Mouse (Mus musculus) regulatory T cell (primary cell): ENCODE results near the gene Qk.

Experiments used
- in situ Hi-C: fragments of 300-600 bp; cut with MboI, MseI; formaldehyde crosslinking; loops from one replicate; pipeline ENCODE4 v1.15.1; 2025; ENCODE audit warnings: high pct_unique_total_duplicates

Gene Qk

DNA sequence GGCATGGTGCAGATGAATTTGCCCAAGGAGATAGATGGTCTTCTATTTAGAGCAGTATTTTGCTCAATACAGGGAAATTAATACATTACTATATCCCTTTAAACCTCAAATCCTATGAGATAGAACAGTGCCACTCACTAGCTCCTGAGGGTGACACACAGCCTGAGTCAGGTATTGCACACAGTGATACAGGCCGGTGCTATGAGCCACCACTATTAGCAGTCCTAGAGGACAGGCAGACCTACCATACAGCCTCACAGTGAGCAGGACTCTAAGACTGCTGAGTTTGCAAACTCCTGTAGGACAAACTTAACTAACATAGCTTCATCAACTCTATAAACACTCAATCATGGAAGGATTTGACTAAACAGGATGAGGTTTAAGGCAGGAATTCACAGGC lies 51.2 kb downstream of the Qk start:
- in situ Hi-C loops, result no loop called here

- in situ Hi-C loops, result no loop called here
Observed at GRCm38 (mm10) chr17:10266207-10266606, 53.4 kb downstream of the Qk start.

GRCm38 (mm10) chr17:10251252-10251958 lies 68.2 kb downstream of the Qk start:
- in situ Hi-C loops, result no loop called here

DNA sequence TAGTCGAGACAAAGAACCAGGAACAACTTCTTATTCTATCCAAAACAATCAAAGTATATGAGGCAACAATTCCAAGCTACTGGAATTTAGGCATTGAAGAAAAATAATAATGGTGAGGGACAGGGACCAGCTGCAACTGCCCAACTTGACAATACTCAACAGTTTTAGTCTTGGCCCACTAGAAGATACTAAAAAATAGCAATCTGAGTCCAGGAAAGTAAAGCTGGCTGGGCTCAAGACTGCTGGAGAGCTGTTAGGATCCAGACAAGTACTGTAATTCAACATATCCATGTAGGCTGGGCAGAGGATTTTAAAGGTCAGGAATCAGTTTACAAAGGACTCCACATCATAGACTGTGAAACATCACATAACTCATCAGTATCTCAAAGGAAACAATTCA lies 79.6 kb downstream of the Qk start:
- in situ Hi-C loops, result no loop called here

- in situ Hi-C loops, result no loop called here
Observed at GRCm38 (mm10) chr17:10236595-10236994, 83.1 kb downstream of the Qk start.

DNA sequence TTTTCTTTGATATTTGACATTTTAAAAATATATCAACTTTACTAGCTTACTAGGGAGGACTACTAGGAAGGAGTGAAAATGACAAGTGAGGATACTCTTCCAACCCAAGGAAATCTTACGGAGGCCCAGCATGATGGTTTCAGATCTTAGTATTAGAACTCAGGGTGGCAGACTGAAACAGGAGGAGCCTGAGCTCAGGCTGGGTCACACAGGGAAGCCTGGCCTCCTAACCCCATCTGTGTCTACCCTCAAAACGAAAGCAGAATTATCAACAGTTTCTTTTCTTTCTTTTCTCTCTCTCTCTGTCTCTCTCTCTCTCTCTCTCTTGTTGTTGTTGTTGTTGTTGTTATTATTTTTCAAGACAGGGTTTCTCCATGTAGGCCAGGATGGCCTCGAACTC lies 87.2 kb downstream of the Qk start:
- in situ Hi-C loops, result no loop called here

DNA sequence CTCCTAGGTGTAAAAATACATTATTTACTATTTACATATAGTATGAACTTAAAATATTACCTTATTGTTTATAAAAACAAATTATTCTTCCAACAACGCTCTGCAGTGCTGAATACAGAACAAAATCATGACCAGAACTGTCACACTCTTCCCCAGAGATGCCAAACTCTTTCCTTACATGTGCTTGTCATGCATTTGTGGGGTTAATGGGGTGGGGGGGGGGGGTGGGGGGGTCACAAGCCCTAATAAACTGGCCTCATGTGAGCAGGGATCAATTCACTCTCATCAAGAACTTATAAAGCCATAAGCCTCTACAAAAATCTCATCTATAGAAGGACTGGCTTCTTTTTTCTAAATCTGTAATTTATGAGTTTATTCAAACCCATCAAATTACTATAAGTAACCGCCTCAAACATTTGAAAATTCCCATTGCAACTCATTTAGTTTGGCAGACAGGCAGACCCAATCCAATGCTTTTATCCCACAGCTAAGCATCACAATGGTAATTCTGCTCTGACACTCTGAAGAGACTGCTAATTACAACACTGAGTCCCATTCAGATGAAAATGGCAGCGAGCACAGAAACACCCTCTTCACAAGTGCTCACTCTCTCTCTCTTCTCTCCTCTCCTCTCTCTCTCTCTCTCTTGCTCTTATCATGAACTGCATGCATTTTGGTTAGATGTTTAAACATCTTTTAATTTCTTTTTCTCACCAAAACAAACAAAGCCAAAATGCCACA lies 91.7 kb downstream of the Qk start:
- in situ Hi-C loops, result no loop called here

DNA sequence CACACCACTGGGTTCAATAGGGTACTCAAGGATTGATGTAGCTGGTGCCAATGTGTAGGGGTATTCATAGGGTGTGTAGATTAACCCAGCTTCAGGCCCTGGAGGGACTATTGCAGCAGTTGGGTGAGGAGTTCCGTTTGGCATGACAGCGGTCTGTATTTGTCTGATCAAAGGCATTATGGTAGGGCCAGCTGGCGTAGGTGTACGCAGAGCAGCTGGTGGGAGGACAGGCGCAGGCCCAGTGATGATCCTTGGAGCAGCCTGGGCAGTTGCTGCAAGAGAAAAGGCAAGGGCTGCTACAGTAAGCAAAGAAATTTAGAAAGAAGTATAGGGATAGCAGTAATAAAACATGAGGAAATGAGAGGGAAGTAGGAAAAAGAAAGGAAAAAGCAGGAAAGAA lies 103.5 kb downstream of the Qk start:
- in situ Hi-C loops, result no loop called here

DNA sequence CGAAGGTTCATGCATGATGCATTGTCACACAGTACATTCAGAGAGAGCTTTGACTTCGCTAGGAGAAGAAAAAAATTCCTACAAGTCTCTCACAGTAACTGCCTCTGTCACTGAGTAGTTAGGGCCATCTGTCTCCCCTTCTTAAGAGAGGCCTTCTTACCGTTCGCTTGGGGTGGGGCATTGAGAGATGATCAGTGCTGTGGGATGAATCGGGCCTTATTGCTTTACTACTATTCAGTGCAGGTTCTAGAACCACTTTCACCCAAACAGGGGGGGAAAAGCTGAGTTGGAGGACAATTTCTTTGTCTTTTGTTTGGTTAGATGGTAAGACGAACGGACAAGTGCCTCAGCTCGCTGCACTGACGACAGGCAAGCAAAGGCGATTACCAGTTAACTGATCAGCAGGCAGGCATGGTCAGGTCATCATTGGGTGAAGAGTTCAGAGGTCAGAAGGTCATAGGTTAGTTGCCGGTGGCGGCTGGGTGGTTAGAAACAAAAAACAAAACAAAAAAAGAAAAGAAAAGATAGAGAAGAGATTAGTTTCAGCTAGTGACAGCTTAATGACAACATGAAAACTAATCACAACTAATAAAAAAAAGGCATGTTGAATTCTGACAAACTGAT lies 110.4 kb downstream of the Qk start:
- in situ Hi-C loops, result loop anchor here (10.0 kb wide), 1 partner anchor 106 kb away; the partner anchor contains the start of gene Qk

DNA sequence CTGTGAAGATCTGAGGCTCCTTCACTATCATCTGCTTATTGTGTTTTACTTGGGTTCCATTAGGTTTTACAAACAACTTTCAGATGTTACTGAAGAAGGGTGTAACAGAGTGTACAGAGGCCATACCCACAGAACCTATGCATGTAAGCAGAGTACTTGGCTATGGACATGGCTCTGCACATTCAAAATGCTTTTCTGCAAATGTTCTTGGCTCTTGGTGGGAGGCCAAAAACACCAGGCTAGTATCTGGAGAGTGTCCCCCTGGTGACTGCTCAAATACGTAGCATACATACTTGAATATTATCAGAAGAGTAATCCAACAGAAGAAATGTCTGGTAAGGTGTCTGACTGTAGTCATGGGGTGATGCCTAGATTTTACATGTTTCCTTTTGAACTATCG lies 121.0 kb downstream of the Qk start:
- in situ Hi-C loops, result no loop called here

DNA sequence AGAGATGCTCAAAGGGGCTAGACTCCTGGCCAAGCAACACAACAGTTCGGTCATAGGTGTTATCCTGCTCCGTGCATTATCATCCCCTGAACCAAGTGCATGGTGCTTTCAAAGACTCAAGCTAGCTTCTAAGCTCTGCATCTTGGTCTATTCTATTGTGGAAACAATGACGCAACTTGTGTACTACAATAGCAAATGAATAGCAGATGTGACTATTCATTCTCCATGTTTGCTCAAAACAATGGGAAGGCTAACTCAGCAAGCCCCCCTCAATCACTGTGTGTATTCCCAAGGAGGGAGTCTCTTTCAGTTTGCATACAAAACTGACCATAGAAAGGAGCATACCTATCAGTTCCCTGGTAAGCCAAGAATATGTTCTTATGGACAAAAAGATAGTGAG lies 121.4 kb downstream of the Qk start:
- in situ Hi-C loops, result no loop called here

GRCm38 (mm10) chr17:10195703-10196102 lies 124.0 kb downstream of the Qk start:
- in situ Hi-C loops, result no loop called here

DNA sequence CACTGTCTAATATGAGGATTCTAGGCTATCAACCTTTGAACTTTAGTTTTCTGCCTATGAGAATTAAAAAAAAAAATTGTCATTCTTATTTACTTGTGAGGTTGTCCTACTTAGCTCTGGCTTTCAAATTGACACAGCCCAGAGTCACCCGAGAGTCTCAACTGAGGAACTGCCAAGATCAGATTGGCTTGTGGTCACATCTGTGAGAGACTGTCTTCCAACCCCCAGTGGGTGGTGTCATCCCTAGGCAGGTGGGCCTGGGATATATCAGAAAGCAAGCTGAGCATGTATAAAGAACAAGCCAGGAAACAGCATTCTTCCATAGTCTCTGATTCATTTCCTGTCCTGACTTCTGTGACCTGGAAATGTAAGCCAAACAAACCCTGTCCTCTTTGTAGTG lies 128.8 kb downstream of the Qk start:
- in situ Hi-C loops, result no loop called here

DNA sequence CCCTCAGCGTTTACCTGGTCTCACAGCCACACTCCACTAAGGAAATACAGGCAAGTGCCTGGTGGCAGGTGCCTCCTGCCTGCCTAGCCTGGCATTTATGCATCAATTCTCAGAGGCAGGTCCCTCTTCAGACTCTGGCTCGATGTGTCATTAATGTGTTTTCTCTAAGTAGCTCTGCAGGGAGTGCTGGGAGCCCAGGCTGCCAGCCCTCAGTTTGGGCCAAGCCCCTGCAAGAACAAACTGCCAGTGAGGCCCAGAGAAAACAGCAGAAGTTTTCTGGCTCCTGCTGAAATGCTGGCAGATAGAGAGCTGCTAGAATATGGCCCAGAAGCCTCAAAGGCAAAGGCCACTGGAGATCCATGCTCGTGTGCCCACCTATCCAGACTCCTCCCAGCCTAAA lies 131.2 kb downstream of the Qk start:
- in situ Hi-C loops, result no loop called here

DNA sequence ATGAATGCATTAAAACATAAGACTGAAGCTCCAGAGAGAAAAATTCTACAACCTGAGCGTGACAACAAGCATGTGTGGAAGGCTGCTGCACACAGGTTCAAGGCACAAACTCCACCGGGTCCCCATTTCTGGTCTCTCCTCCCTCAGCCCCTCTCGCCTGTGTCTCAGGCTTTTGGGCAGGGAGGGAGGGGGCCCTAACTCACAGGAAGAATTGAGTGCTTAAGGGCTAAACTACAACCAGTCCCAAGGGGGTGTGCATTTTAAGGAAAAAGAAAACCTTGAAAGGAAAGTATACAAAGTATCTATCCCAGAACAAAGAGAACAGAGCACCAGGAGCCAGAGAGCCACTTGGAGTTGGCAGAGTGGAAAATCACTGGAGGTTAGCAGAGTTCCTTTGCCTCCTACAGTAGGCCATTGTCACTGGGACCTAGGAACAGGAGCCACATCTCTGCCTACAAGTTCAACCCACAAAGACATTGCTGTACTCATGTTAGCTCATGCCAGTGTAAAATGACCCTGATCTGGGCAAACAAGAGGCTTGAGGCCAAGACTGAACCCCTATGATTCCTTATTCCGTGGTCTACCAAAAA lies 132.1 kb downstream of the Qk start:
- in situ Hi-C loops, result no loop called here

- in situ Hi-C loops, result no loop called here
Observed at GRCm38 (mm10) chr17:10181761-10182160, 137.9 kb downstream of the Qk start.

- in situ Hi-C loops, result no loop called here
Observed at GRCm38 (mm10) chr17:10177096-10177495, 142.6 kb downstream of the Qk start.

- in situ Hi-C loops, result no loop called here
Observed at GRCm38 (mm10) chr17:10161258-10161657, 158.4 kb downstream of the Qk start.

DNA sequence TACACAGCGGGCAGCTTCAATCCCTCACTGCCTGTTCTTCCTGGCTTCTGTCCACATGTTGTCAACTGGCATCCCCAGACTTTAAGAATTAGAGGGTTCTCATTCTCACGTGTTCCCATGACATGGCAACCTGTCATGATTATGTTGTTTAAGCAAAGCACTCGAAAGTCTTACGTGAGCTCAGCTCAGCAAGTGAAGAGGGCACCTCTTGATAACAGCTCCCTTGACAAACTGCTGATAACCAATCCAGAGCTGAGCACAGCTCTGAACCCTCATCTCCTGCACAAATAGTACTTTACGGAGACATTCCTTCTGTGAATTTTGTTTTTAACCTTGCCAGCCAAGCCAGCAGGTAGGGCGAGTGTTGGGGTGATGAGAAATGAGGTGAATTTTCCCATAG lies 159.2 kb downstream of the Qk start:
- in situ Hi-C loops, result no loop called here

DNA sequence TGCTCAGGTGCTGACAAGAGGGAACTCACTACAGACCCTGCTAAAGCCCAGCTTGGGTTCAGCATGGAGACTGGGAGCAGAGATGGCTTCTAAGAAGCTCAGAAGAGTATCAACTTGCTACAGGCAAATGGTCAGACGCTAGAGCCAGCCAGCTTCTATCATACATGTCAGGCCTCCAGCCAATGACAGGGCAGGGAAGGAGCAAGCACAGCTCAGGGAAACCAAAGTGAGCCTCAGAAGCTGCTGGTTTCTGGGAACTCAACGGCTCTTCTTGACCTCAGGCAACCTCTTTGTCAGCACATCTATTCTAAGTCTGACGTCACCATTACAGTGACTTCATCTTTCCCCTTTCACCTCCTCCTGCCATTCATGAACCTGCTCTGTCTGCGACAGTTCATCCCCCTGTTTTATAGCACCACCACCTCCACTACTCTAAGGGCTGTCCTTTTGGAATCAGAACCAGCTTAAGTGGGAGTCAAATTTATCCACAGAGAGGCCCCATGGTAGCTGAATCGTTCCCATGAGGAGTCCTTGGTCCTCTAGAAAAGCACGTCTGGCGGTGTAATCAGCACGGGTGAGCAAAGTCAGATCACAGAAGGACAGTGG lies 166.7 kb downstream of the Qk start:
- in situ Hi-C loops, result no loop called here
